Mouse (Mus musculus): ENCODE measurements at regions not wholly inside any gene's neighbourhood (a gene's known extent, or its start where the extent isn't known, plus 50 kb on each side); places are given as distances from the start of the nearest gene placed in this dataset.

DNA sequence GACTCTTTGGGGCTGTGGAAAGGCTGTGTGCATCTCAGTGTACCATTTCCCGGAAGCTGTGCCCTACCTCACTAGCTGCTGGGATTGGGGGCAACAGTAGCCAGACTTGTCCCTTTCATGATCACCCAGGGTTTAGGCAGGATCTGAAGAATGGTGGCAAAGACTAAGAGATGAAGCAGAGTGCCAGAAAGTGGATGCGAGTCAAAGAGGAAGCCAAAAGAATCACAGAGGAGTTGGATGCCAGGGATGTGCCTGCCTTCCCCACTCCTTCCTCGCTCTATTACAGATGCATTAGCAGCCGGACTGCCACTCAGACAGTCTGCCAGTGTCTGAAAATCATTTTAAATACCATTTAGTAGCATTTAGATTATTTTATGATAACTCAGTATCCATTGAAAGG, 271.5 kb upstream of the Slc24a2 start:
- no peak for DNase-seq
- intact Hi-C loops (cut with DNase I): no loop called here

DNA sequence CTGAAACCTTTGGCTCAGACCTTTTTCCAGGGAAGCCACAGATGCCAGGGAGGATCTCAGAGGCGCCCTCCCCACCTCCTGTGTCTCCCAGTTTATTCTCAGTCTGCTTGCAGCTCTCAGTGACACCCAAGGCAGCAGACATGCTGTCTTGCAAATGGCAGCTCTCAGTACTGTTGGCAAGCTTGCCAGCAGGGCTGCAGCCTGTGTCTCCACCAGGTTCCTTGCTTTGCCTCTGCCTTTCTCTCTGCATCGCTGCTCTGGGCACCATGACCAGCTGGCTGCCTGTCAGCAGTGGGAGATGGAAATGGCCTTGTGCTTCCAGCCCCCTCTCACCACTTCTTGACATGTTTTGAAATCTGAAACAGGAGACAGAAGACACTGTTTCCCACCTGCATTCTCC, 270.2 kb upstream of the Slc24a2 start:
- DNase-seq: no peak
- intact Hi-C loops (cut with DNase I): no loop called here

DNA sequence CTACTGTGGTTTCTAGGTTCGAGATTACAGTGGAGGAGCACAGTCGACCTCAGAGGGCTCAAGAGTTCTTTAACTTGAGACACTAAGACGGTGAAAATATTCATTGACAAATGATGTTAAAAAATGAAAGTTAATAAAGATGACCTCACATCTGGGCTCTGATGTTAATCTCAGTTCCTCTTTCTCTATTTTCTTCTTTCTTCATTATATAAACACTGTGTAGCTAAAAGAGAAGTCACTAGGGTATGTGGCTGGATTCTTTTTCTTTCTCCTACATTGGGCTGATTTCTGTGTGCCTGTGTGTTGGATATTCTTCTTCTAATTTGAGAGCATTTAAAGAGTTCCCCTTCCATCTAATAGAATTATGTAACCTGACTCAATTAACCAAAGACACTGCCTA, 257.5 kb upstream of the Slc24a2 start:
- no peak for DNase-seq
- intact Hi-C loops (cut with DNase I): loop anchor here (10.0 kb wide), 1 partner anchor 137 kb away; no protein-coding TSS in a partner anchor

DNA sequence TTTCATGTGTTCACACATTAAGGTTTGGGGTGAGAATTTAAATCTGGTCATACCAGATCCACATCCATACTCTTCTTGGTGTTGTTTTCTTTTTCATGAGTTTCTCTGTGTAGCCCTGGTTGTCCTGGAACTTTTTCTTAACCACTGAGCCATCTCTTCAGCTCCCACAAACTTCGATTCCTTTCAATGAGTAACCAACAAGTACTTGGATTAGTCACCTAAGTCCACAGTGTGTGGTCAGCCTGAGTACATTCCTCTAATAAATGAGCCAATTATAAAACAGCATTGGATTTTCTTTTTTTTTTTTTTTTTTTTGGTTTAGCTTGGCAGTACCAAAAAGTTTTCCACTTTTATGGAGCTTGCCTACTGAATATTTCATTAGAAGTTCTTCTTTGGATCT, 245.3 kb upstream of the Slc24a2 start:
- intact Hi-C loops (cut with DNase I): no loop called here
- DNase-seq: no peak

DNA sequence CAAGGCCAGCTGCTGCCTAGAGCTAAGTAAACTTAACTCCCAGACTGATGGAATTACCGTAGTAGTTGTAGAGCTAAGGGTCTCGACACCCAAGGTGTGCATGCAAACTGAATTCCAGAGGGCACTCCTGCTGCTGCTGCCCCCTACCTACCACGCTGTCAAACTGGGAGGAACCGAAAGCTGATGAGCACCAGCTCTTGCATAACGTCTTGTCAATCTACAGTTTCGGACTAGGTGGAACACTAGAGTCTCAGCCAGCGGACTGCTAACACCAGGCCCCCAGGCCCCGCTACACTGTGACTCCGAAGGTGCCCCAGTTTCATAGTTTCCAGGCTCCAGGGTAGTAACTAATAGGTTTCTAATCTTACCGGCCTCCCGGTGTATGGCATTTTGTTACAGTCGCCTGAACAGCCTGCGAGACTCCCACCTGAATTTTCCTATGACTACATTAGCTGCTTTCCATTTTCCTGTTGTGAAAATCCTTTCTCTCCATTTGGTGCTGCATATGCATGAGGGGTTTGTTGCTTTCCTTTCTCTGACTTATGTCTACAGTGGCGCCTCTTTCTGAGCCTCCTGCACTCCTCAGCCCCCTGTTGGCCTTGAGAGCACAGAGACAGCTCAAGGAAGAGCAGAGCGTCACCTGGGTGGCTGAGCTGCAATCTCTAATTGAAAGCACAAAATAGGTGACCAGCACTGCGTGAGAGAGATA, 243.2 kb upstream of the Slc24a2 start:
- DNase-seq: no peak
- intact Hi-C loops (cut with DNase I): no loop called here

DNA sequence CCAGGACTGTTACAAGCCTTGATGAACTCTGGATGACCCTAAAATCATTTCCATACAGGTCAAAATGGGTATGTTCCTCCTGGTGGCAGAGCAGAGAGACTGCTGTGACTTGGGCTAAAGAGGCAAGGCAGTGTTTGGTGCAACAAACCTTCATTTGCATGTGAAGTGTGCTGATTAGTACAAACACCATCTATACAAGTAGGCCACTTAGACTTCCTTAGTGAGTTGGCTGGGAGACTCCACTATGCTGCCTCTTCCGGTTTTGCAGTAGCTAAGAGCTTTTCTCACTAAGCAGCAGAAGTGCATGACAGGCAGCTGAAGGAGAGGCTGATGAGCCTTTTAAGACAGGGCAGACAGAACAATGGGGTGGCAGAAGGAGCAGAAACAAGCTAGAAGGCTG, 242.5 kb upstream of the Slc24a2 start:
- intact Hi-C loops (cut with DNase I): no loop called here
- no peak for DNase-seq

DNA sequence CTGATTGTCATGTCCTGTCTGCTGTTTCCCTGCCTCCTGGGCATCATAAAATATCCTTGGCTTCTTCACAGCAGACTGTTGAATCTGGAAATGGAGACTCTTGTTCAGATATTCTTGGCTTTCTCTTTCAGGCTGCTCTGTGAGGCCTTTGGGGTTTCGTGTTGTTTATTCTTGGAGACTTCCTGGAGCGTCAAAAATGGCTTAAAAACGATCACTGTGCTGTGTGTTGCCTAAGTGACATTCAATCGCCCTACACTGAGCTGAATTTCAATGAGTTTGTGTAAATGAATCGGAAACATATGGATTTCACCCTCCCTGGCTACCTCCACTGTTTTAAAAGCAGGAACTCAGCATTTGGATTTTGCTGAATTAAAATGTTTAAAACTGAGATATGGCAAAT, 241.1 kb upstream of the Slc24a2 start:
- DNase-seq: no peak
- intact Hi-C loops (cut with DNase I): no loop called here

DNA sequence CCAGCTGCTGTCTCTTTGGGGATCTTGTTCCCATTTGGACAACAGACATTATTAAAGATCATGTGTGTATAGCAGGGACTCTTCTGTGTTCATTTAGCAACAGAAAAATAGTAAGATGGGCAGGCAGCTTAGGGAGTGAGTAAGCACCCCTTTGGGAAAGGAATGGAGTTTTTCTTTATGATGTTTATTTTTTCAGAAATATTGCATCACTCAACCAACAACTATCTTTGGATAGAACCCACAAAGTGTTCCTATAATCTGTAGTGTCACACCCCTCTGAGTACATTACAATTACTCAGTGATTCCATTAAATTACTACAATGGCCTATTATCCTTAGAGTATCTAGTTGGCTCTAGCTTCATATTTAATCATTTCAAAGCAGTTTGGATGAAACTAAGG, 237.3 kb upstream of the Slc24a2 start:
- DNase-seq: no peak
- intact Hi-C loops (cut with DNase I): no loop called here

DNA sequence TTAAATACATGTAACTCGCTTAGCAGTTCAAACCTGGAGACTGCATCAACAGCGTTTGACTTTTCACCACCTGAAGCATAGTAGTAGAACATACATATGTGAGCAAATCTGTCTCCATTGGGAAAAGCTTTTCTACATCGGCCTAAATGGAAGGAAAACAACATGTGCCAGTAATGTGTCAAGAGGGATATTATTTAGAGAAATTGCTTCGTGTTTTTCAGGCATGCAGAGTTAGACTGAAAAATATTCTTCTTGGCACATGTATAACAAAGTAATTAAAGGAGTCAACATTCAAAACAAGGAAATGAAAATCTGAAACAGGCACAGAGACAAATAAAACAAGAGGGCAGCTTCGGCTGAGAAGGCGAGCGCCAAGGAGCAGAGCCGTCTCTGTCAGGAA, 236.7 kb upstream of the Slc24a2 start:
- intact Hi-C loops (cut with DNase I): no loop called here
- DNase-seq: no peak

DNA sequence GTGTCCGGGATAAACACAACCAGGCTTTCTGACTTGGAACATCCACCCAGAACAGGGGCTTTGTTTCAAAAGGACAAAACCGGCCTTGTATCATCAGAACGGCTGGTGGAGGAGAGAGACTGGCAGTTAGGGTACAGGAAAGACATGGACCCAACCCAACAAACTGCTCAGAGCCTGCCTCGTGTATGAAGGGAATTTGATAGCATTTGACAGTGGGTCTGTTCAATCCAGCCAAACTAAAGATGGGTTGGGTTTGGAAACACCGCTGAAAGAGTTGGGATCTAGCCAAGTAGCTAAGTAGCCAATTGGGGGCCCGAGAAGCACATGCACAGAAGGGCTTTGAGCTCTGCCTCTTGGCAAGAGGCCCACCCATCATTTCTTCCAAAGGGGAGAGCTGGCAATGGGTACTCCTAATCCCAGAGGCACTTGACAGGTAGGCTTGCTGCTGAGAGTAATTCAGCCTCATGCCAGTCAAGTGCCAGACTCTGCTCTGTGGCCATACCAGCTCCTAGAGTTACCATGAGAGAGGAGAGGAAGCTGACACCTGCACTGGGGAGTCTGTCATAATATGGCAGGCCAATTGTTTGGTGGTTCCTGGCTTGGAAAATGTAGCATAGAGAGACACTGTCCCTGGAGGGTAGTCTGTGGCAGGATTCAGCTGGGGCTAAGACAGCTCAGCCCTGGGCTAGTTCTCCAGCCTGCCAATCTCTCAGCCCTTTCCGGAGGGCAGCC, 231.1 kb upstream of the Slc24a2 start:
- intact Hi-C loops (cut with DNase I): no loop called here
- DNase-seq: no peak

DNA sequence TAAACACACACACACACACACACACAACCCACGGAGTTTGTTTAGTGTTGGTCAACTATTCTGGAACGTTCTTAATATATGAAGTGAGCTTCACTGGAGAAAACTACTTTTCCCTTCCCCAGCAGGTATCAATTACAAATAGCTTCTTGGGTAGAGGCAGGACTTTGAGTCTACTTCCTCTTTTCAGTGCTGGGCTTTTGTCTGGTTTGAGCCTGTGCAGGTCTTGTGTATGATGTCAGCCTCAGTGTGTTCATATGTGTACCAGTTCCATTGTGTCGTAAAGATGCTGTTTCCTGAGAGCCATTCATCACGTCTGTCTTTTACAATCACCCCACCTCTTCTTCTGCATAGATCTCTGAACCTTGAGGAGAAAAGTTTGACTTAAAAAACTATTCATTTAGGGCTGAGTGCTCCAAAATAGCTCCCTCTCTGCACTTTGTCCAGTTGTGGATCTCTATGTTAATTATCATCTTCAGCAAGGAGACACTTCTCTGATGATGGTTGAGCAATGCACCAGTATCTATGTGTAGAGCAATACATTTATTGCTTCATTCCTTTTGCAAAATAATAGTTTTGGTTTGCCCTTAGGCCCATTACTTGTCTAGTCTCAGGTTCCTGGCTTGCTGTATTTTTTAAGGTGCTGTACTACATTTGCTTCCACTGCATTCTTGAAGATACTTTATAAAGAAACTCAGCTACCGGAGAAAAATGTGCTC, 225.7 kb upstream of the Slc24a2 start:
- intact Hi-C loops (cut with DNase I): no loop called here
- DNase-seq: no peak

DNA sequence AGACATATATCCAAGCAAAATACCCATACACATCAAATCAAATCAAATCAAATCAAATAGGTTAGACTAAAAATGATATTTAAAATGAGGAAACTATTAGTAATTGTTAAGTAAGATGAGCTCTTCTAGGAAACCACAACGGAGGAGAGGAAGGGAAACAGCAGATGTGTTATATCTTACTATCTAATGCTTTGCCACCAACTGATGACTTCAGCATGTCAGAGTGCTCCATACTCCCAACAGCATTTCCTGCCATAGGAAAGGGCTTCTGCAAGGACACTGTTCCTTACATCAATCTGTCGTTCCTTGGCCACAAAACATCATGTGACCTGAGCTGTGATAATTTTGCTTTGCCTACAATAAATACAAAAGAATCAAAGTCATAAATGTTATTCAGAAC, 221.8 kb upstream of the Slc24a2 start:
- intact Hi-C loops (cut with DNase I): no loop called here
- no peak for DNase-seq

DNA sequence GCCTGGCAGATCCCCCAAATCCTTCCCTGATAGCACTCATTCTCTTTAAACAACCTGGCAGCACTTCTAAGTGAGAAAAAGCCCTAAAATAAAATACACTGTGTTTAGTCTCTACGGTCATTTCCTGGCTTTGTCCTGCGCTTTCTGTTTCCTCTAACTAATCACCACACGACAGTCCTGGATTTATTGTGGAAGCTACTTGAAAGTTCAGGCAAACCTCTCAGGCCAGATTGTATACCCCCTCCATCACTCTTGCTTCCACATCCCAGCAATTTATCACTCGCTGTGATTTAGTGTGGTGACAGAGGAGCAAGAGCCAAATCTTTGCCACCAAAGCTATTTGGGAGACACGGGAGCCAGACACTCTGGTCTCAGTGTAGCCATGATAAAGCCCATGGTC, 221.0 kb upstream of the Slc24a2 start:
- intact Hi-C loops (cut with DNase I): no loop called here
- no peak for DNase-seq

DNA sequence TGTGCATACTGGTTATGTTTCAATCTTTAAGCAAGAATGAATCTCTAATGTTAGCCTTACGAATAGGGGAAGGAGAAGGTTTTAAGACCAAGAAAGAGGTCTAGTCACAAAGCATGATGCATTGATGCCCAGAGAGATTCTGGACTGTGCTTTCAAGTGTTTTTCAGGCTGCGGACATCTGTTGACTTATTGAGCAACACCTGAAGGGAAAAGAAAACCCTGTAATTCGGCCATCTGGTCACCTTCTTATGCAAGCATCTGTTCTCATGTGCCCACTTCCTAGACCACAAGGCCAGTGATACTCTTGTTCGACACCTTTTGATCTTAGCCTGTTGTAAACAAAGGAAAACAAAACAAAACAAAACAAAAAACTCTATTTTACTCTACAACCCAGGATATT, 218.1 kb upstream of the Slc24a2 start:
- intact Hi-C loops (cut with DNase I): no loop called here
- DNase-seq: no peak

DNA sequence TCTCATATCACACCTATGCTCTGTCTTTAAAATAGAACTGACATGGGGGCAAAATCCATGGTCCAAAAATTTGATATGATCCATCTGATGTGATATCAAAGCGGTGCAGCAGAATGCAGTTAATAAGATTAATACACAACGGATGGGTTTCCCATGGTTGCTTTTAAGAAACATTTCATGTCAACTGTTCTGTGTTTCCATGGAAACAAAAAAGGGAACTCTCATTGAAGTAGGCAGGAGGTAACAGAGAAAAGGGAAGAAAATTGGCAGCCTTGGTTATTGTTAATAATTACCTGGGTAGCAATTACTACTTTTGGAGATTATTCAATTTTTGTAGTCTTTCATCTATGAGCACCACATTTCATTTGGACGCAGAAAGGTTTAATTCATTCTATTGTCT, 216.6 kb upstream of the Slc24a2 start:
- DNase-seq: no peak
- intact Hi-C loops (cut with DNase I): no loop called here

DNA sequence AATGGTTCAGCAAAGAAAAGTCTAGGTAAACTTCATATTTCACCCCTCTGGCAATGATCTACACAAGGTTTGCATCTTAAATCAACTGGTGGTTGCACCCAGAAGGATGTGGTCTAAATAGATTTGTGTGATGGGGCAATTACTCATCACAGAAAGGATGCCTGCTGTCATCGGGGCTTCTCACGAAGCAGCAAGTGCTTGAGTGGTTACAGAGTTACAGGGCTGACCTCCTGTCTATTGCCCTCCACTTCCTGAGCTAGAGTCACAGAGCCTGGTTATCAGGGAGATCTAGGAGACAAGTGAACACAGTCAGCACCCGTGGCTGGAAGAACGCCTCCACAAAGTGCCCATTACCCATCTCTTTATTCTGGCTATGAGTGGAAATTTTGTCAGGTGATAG, 203.9 kb upstream of the Slc24a2 start:
- intact Hi-C loops (cut with DNase I): no loop called here
- no peak for DNase-seq

DNA sequence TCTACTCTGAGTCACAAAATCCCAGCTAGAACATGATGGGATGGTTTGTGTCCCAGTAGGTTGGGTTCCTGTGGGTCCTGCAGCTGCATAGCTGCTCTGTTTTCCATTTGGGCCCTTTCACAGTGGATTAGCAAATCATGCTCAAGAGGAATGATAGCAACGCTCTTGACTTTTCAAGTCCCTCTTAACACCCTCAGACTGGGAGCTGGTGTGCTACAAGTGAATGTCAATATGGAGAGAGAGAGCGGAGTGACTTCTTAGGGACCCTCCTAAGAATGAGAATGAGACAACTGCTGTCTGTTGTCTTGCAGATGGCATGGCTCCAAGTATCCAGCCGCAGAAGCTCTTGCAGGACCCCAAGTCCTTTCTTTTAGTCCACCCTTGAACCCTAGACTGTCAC, 198.1 kb upstream of the Slc24a2 start:
- intact Hi-C loops (cut with DNase I): no loop called here
- no peak for DNase-seq

DNA sequence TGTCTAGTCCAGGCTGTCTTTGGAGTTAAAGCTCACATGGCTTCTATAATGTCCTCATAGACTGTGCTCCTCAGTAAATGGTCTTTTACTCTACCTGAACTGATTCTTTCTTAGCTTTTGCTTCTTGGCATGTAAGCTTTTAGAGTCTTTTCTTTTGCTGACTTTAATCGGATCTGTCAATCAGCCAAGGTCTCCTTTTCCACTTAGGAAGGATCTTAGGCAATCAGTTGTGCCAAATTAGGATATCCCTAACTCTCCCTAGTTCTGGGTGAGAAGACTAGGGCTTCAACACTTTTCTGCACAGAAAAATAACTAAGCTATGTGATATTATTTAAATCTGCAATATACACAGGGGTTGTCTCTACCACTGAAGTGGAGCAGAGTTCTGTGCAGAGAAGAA, 193.8 kb upstream of the Slc24a2 start:
- DNase-seq: no peak
- intact Hi-C loops (cut with DNase I): no loop called here

DNA sequence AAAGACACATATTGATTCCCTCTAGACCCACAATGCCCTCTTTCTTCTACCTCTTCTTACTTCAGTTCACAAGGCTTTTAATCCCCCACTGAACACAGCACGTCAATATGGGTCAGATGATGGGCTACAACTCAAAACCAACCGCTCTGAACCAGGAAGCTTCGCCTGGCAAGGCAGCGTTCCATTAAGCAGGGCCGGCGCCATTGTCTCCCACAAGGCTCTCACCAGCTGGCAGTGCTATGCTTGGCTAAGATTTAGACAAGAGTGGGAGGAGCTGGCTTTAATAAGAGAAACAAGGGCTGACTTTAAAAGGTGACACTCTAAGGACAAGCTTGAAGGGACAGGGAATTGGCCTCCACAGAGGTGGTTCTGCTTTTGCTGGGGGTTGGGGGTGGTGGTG, 192.3 kb upstream of the Slc24a2 start:
- intact Hi-C loops (cut with DNase I): no loop called here
- DNase-seq: no peak

DNA sequence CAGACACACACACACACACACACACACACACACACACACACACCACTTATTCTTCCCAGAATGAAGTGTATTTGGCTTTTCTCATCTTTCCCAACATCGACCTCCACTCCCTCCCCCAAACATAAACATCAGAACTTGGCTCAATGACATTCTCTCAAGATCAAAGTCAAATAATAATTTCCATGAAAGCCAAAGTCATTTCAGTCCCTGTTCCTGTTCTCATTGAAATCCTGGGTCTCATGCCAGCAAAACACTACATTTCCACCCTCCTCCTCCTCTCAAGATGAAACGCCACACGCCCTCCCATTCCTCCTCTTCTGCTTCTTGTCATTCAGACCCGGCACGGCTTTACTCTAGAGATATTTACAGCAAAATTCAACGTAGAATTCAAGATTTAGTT, 173.1 kb upstream of the Slc24a2 start:
- no peak for DNase-seq
- intact Hi-C loops (cut with DNase I): no loop called here

DNA sequence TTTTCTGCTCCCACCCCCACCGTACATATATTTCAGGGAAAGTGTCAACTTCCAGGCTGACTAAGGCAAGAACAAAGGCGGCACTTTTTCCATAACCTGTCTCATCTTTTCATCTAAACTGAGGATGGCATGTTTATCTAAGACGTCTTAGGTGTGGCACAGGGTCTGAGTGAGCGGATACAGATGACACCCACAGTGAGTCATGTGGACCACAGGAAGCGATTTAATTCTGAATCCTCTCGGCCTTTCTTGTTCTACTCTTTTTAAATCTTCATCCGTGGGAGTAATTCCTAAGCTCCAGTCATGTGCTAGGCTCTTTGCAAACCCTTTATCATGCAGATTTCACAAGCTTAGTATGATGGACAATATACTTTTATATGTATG, 171.9 kb upstream of the Slc24a2 start:
- intact Hi-C loops (cut with DNase I): no loop called here

More for the DNA sequence above, 171.9 kb upstream of the Slc24a2 start:
- DNase-seq: no peak

Data from gastrocnemius, postnatal 36 days (tissue).